Mouse (Mus musculus) midbrain, embryonic 13.5 days (tissue): ENCODE measurements at regions not wholly inside any gene's neighbourhood (a gene's known extent, or its start where the extent isn't known, plus 50 kb on each side); places are given as distances from the start of the nearest gene placed in this dataset.
"Not testable (repeated sequence)": the region's sequence is repeated elsewhere in the genome, so short reads cannot be mapped to it uniquely, and the experiment has no call there.

Source experiments
- ATAC-seq: fragments of 200-750 bp; cut with Nextera tagmentation; 2 replicates; pipeline ENCODE4 v1.8.0; 2017; ENCODE audit warnings: mild to moderate bottlenecking, moderate TSS enrichment, moderate library complexity
- H3K27ac ChIP-seq: fragments of 300-500 bp; sonication (generic); 2 replicates; pipeline ENCODE4 v1.5.1; 2015; ENCODE audit warnings: inconsistent platforms, mild to moderate bottlenecking, moderate library complexity
- H3K27me3 ChIP-seq: fragments of 300-500 bp; sonication (generic); 2 replicates; pipeline ENCODE4 v1.6.1; 2015; ENCODE audit warnings: mild to moderate bottlenecking, inconsistent platforms
- H3K36me3 ChIP-seq: fragments of 300-500 bp; sonication (generic); 2 replicates; pipeline ENCODE4 v1.6.1; 2015; ENCODE audit warnings: mild to moderate bottlenecking, inconsistent platforms
- H3K4me1 ChIP-seq: fragments of 300-500 bp; sonication (generic); replicated peaks from 2 replicates; pipeline ENCODE4 v1.6.1; 2015; ENCODE audit warnings: inconsistent platforms
- H3K4me2 ChIP-seq: fragments of 300-500 bp; sonication (generic); replicated peaks from 2 replicates; pipeline ENCODE4 v1.6.1; 2015; ENCODE audit warnings: moderate library complexity, mild to moderate bottlenecking, inconsistent platforms
- H3K4me3 ChIP-seq: fragments of 300-500 bp; sonication (generic); replicated peaks from 2 replicates; pipeline ENCODE4 v1.5.1; 2015; ENCODE audit warnings: mild to moderate bottlenecking, inconsistent platforms
- H3K9ac ChIP-seq: fragments of 300-500 bp; sonication (generic); replicated peaks from 2 replicates; pipeline ENCODE4 v1.6.1; 2015; ENCODE audit warnings: mild to moderate bottlenecking, inconsistent platforms
- H3K9me3 ChIP-seq: fragments of 300-500 bp; sonication (generic); 2 replicates; pipeline ENCODE4 v1.6.1; 2016; ENCODE audit warnings: mild to moderate bottlenecking, inconsistent platforms
- WGBS: fragments of 180-500 bp; shearing (Covaris S2); methylation state at CpG from one replicate; pipeline ENCODE4 v1.1.7; 2015; 5-methylcytosine and 5-hydroxymethylcytosine counted together

DNA sequence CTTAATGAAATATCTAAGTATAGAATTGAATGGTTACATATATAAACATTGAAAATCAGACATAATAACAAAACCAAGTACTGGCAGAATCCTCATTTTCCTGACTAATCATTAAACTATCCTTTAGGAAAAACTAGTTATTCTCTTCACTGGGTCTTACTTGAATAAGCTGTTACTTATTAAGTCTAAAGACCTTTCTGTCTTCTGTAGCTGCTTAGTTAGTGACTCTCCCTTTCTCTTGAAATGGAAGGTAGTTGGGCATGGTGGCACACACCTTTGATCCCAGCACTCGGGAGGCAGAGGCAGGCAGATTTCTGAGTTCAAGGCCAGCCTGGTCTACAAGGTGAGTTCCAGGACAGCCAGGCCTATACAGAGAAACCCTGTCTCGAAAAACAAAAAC, 135.9 kb upstream of the Abcb5 start:
- H3K4me3 ChIP-seq, H3K9ac ChIP-seq, H3K36me3 ChIP-seq, H3K4me2 ChIP-seq, H3K4me1 ChIP-seq, ATAC-seq, H3K27me3 ChIP-seq, H3K27ac ChIP-seq, H3K9me3 ChIP-seq: not testable (repeated sequence)
- WGBS, result 85% methylated on average over 2 of the region's 2 CpGs

DNA sequence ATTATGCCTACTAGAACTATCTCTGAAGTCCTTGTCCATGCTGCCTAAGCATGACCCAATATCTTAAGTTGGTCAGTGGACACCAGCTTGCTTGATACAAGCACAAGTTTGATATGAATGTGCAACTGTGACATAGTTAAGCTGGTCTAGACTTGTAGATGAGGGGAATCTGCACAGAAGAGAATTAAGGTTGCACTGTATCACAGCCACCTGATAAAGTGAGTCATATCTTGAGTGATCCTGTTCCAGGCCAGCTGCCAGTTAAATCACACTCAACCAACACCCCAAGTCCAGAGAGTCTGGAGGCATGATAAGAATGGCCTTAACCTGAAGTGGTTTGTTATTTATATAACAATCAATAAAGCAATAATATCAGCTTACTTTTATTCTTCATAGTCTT, 133.5 kb upstream of the Abcb5 start:
- Histone ChIP-seq H3K27ac (no peak overlapping the region), H3K9me3 (no peaks in the 10 kb centered on the region), H3K4me3 (no peak overlapping the region), H3K9ac (no peak overlapping the region), H3K36me3 (no peaks in the 10 kb centered on the region), H3K27me3 (no peaks in the 10 kb centered on the region), H3K4me1 (no peaks in the 10 kb centered on the region), H3K4me2 (no peak overlapping the region)
- ATAC-seq, result no peak

DNA sequence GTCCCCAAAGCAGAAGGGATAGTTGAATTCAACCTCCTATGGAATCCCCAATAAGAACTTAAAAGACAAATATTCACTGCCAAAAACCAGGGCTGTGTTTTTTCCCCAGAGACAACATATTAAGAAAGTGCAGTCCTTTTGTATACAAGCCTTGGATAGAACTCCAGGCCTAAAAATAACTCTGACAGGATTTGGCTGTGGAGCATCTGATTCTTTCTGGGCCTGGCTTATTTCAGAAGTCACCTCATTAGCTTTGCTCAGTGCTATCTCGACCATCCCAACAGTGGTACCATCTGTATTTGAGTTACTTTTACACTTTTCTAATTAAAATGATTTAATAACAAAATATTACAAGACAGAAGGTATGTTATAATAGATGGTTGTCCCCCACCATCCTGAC, 131.6 kb upstream of the Abcb5 start:
- Histone ChIP-seq H3K27me3 (no peaks in the 10 kb centered on the region), H3K36me3 (no peaks in the 10 kb centered on the region), H3K9me3 (no peaks in the 10 kb centered on the region), H3K4me1 (no peaks in the 10 kb centered on the region), H3K4me3 (no peak overlapping the region), H3K9ac (no peak overlapping the region), H3K4me2 (no peak overlapping the region), H3K27ac (no peak overlapping the region)
- WGBS, result 66% methylated on average over 1 of the region's 1 CpGs
- ATAC-seq, result no peak

DNA sequence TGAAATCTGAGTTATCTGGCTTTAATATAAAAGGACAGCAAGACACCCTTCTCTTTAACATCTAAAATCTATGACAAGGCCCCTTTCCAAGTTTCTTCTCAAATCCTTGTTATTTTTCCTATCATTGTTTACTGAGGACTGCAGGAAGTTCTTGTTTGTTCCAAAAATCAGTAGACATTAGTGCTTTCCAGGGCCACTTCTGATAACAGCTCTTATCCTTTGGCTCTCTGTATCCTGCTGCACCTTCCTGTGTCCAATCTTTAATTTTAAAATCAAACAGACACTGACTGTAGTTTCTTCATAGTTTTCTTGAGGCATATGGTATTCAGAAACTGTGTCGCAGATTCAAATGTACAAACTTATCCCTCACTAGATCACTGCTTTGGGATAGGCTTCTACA, 128.1 kb upstream of the Abcb5 start:
- Histone ChIP-seq H3K4me1 (no peaks in the 10 kb centered on the region), H3K9ac (no peak overlapping the region), H3K36me3 (no peaks in the 10 kb centered on the region), H3K4me2 (no peak overlapping the region), H3K4me3 (no peak overlapping the region), H3K27ac (no peak overlapping the region), H3K27me3 (no peaks in the 10 kb centered on the region), H3K9me3 (no peaks in the 10 kb centered on the region)
- 98% methylated on average over 1 of the region's 1 CpGs for WGBS
- no peak for ATAC-seq

DNA sequence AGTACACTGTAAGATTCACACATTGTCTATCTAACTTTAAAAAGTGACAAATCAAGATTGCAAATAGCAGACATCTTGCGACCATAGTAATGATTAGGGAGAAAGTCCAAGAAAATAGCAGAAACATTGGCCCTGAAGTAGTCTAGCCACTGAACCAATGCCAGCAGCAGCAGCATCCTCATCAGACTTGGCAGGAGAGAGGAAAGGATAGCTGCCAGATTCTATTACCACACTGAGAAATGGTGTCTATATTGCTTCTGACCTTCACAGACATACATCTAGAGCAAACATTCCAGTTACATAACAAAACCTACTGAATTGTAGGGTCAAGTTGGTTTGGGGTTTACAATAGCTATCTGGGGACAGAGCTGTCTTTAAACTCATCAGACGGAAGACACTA, 127.2 kb upstream of the Abcb5 start:
- 93% methylated on average over 2 of the region's 2 CpGs for WGBS

DNA sequence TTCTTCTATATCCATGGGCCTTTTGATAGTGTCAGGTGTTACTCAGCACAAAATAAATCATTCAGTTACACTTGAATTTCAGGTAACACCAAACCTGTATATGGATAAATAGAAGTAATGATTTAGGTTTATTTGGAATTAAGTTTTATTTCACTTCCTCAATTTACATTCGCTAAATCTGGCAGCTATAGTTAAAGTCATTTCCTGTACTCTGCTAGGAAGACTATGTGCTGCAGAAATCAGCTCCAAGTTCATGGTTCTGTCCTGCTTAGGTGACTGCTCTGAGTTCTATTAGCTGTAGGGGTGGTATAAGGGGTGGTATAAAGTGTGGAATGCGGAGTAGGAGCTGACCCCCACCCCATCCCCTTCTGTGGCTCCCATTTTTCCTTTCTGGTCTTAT, 123.1 kb upstream of the Abcb5 start:
- no peaks in the 10 kb centered on the region for H3K9me3 ChIP-seq

More for the DNA sequence above, 127.2 kb upstream of the Abcb5 start:
- H3K4me2 ChIP-seq, result no peak overlapping the region
- no peak overlapping the region for H3K9ac ChIP-seq
- no peak for ATAC-seq
- no peak overlapping the region for H3K27ac ChIP-seq
- no peaks in the 10 kb centered on the region for H3K4me1 ChIP-seq
- H3K27me3 ChIP-seq, result no peaks in the 10 kb centered on the region
- H3K9me3 ChIP-seq, result no peaks in the 10 kb centered on the region
- no peaks in the 10 kb centered on the region for H3K36me3 ChIP-seq
- no peak overlapping the region for H3K4me3 ChIP-seq

DNA sequence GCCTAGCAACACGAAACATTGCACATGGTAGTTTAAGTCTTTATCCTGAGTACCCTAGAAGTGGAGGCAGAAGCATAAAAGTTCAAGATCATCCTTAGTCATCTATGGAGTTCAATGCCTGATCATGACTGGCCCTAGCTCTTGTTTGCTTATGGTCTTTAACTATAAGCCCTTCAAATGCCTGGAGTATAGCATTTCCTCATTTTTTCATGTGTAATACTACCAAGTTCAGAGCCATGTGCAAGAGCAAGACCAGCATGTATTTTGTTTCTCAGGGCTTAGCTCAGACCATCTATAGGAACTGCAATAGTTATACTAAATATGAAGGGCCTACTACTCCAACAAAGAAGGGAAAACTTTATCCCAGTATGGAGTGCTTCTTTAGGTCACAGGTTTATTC, 122.4 kb upstream of the Abcb5 start:
- H3K9ac ChIP-seq, result no peak overlapping the region
- H3K36me3 ChIP-seq, result no peaks in the 10 kb centered on the region
- no peak for ATAC-seq
- no peak overlapping the region for H3K27ac ChIP-seq
- H3K27me3 ChIP-seq, result no peaks in the 10 kb centered on the region
- H3K4me3 ChIP-seq, result no peak overlapping the region
- no peak overlapping the region for H3K4me2 ChIP-seq
- no peaks in the 10 kb centered on the region for H3K4me1 ChIP-seq
- 83% methylated on average over 1 of the region's 1 CpGs for WGBS
- no peaks in the 10 kb centered on the region for H3K9me3 ChIP-seq

More for the DNA sequence above, 123.1 kb upstream of the Abcb5 start:
- no peaks in the 10 kb centered on the region for H3K36me3 ChIP-seq
- no peak for ATAC-seq
- H3K4me1 ChIP-seq, result no peaks in the 10 kb centered on the region
- H3K4me2 ChIP-seq, result no peak overlapping the region
- 95% methylated on average over 2 of the region's 2 CpGs for WGBS
- no peak overlapping the region for H3K4me3 ChIP-seq
- H3K27ac ChIP-seq, result no peak overlapping the region
- H3K9ac ChIP-seq, result no peak overlapping the region
- no peaks in the 10 kb centered on the region for H3K27me3 ChIP-seq

DNA sequence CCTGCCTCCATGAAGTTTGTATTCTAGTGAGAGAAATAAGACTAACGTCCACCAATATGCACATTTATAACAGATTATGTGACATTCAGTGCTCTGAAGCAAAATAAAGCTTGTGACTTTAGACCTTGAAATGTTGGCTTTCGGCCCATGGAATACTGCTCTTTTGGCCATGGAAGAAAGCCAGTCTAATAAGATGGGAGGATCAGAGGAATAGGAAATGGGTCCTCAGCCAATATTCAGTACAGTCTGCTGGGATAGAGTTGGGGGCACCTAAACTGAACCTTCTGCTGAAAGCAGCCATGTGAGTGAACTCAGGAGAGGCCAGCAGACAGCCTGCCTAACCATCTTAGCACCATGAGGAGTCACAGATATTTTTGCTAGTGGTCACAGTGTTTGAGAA, 118.6 kb upstream of the Abcb5 start:
- Histone ChIP-seq H3K4me2 (no peak overlapping the region), H3K36me3 (no peaks in the 10 kb centered on the region), H3K9me3 (no peaks in the 10 kb centered on the region), H3K9ac (no peak overlapping the region), H3K4me3 (no peak overlapping the region), H3K27ac (no peak overlapping the region), H3K4me1 (no peaks in the 10 kb centered on the region), H3K27me3 (no peaks in the 10 kb centered on the region)
- no peak for ATAC-seq
- WGBS, result 92% methylated on average over 2 of the region's 2 CpGs

DNA sequence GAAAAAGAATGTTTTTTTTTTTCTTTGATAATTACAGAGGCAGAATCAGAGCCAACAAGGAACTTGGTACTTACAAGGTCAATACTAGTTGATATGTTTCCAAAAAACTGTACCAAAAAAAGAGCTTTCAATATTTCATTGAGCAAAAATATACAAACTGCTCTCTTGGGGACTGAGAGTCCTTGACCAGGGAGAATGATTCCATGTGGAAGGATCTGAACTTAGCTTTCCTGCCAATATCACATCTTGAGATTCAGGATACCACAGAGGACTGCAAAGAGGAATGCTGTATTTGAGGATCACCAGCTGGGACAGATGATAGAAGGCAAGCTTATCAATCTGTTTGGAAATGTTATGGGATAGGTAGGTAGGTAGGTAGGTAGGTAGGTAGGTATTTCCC, 116.6 kb upstream of the Abcb5 start:
- no peak for ATAC-seq
- no peaks in the 10 kb centered on the region for H3K27me3 ChIP-seq
- H3K4me2 ChIP-seq, result no peak overlapping the region
- no peaks in the 10 kb centered on the region for H3K9me3 ChIP-seq
- no peak overlapping the region for H3K4me3 ChIP-seq
- no peaks in the 10 kb centered on the region for H3K36me3 ChIP-seq
- H3K4me1 ChIP-seq, result no peaks in the 10 kb centered on the region
- H3K27ac ChIP-seq, result no peak overlapping the region
- no peak overlapping the region for H3K9ac ChIP-seq

DNA sequence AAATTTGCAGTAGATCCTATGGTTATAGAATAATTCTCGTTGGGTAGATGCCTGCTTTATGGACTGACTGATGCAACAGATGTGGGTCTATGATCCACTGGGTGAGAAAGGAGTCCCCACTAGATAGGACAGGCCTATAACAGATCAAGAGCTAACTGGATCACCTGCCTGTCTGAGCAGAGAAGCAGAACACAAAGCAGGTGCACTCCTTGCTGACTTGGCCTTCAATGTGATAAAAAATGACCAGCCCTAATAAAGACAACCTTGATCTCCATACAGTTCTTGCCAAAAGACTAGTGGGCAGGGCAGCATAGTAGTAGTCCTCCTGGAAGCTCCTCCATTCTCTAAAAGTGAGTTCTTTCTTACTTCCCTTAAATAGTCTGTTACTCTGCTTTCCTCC, 109.6 kb upstream of the Abcb5 start:
- H3K36me3 ChIP-seq, result no peaks in the 10 kb centered on the region
- H3K4me3 ChIP-seq, result no peak overlapping the region
- no peaks in the 10 kb centered on the region for H3K9me3 ChIP-seq
- peaks cover 6% of the 10 kb centered on the region; the same call in 1 of the 2 replicates for H3K4me1 ChIP-seq
- no peak overlapping the region for H3K4me2 ChIP-seq
- H3K27ac ChIP-seq, result no peak overlapping the region
- no peaks in the 10 kb centered on the region for H3K27me3 ChIP-seq
- ATAC-seq, result no peak
- no peak overlapping the region for H3K9ac ChIP-seq
- 88% methylated on average over 1 of the region's 1 CpGs for WGBS

DNA sequence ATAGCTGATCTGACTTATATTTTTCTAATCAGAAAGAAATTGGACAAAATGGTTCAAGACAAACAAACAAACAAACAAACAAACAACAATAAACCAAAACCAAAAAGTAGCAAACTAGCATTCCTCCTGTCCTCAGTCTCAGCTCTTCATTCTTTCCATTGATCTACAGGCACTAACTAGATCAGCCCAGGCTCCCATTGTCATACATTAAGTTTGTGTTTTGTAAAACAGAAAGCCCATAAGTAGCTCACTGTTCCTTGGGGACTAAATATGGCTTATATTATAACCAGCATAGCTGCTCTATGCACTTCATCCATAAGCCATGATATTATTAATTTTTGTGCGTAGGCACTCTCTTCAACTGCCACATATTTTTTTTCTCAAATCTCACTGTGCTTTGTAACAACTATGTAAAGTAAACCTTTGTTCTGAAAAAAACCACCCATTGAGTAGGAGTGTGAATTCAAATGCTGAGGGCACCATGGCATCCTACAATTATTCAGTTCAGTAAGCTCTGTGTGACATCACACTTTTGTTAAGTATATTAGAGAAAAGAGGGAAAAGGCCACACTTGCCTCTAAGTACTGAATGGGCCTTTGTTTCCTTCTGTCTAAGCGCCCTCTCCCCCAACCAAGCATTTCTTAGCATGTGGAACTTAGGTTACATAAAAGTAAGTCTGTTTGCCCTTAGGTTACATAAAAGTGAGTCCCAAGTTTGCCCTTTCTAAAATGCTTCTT, 108.7 kb upstream of the Abcb5 start:
- Histone ChIP-seq H3K4me1 (peaks cover 6% of the 10 kb centered on the region; the same call in 1 of the 2 replicates), H3K27ac (no peak overlapping the region), H3K4me2 (no peak overlapping the region), H3K36me3 (no peaks in the 10 kb centered on the region), H3K9ac (no peak overlapping the region), H3K27me3 (no peaks in the 10 kb centered on the region), H3K4me3 (no peak overlapping the region), H3K9me3 (no peaks in the 10 kb centered on the region)
- 12% methylated on average over 2 of the region's 2 CpGs for WGBS
- ATAC-seq, result peak; percentile 68; the same call in 1 of the 2 replicates

DNA sequence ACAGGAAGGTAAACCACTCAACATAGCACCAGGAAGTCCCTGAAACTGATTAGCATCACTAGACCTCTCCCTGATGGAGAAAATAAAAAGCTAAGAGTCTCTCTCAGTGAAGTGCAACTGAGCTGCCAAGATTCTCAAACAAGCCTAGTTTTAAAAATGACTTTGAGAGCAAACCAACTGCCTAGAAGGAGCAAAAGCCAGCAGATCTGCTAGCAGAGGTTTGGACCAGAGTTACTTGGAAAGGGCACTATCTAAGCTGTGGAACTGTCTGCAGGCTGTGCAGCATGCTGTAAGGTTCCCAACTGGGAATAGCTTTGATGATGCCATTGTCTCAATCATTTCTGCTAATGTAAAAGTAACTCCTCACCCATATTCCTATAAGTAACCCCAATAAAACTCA, 107.9 kb upstream of the Abcb5 start:
- Histone ChIP-seq H3K4me1 (peaks cover 6% of the 10 kb centered on the region; the same call in 1 of the 2 replicates), H3K36me3 (no peaks in the 10 kb centered on the region), H3K27ac (no peak overlapping the region), H3K4me3 (no peak overlapping the region), H3K4me2 (no peak overlapping the region), H3K9ac (no peak overlapping the region), H3K27me3 (no peaks in the 10 kb centered on the region), H3K9me3 (no peaks in the 10 kb centered on the region)
- ATAC-seq, result no peak

DNA sequence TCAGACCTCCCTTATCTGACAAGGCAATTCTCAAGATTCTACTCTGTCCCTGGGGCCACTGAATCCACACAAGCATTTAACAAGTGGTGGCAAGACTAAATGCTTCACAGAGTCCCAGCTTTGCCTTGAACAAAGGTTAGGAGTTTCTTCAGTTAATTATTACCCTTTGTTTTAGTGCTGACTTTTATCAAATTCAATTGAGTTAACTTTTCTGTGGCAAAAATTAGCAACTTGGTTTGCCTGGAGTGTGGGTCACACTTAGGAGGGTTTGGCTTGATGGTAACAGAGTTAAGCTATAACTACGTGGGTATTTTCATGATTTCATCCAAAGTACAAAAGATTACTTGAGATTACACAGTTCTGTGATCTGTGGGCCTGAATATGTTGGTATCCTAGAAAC, 104.7 kb upstream of the Abcb5 start:
- H3K36me3 ChIP-seq, result no peaks in the 10 kb centered on the region
- peaks cover 6% of the 10 kb centered on the region; the same call in 1 of the 2 replicates for H3K4me1 ChIP-seq
- no peaks in the 10 kb centered on the region for H3K9me3 ChIP-seq
- no peak for ATAC-seq
- H3K27ac ChIP-seq, result no peak overlapping the region
- H3K9ac ChIP-seq, result no peak overlapping the region
- no peaks in the 10 kb centered on the region for H3K27me3 ChIP-seq
- 70% methylated on average over 1 of the region's 1 CpGs for WGBS
- H3K4me3 ChIP-seq, result no peak overlapping the region
- no peak overlapping the region for H3K4me2 ChIP-seq
